Mouse (Mus musculus) stomach, postnatal 0 days (tissue): ENCODE measurements around the gene Ube4b.

Experiments used
- CTCF ChIP-seq: IDR thresholded peaks from 2 replicates; pipeline ENCODE4 v1.5.1; 2016; ENCODE audit warnings: antibody characterized with exemption, low read depth, mild to moderate bottlenecking, moderate library complexity
- EP300 ChIP-seq: optimal IDR thresholded peaks from 2 replicates; pipeline ENCODE3; 2016; ENCODE audit warnings: antibody characterized with exemption

- TF ChIP-seq CTCF (no peak), EP300 (no peak)
These were observed 52.6 kb downstream of the Ube4b start for GRCm38 (mm10) chr4:149373927-149374326.
